Mouse (Mus musculus) lung, embryonic 16.5 days (tissue): ENCODE measurements around the gene Ugt1a10. TPM values are rescaled to one million over a fixed set of nuclear protein-coding genes. Genes with fewer than 3 reads are reported as not detected.

Experiments
- ATAC-seq: fragments of 200-750 bp; cut with Nextera tagmentation; 2 replicates; pipeline ENCODE4 v1.8.0; 2017; ENCODE audit warnings: low read depth, mild to moderate bottlenecking, moderate library complexity
- H3K27ac ChIP-seq: fragments of 300-500 bp; sonication (generic); 2 replicates; pipeline ENCODE4 v1.5.1; 2014; ENCODE audit warnings: mild to moderate bottlenecking, control low read depth, low read length
- H3K27me3 ChIP-seq: fragments of 300-500 bp; sonication (generic); 2 replicates; pipeline ENCODE4 v1.6.1; 2014; ENCODE audit warnings: low read depth, low read length, mixed read lengths; ENCODE audit not compliant: control insufficient read depth, insufficient read depth
- H3K36me3 ChIP-seq: fragments of 300-500 bp; sonication (generic); 2 replicates; pipeline ENCODE4 v1.6.1; 2014; ENCODE audit warnings: low read length; ENCODE audit not compliant: control insufficient read depth, insufficient read depth
- H3K4me1 ChIP-seq: fragments of 300-500 bp; sonication (generic); replicated peaks from 2 replicates; pipeline ENCODE4 v1.6.1; 2014; ENCODE audit warnings: low read length, mixed read lengths; ENCODE audit not compliant: control insufficient read depth, insufficient read depth
- H3K4me2 ChIP-seq: fragments of 300-500 bp; sonication (generic); 2 replicates; pipeline ENCODE4 v1.6.1; 2014; ENCODE audit warnings: low read depth, low read length, control low read depth
- H3K4me3 ChIP-seq: fragments of 300-500 bp; sonication (generic); 2 replicates; pipeline ENCODE4 v1.5.1; 2014; ENCODE audit warnings: mild to moderate bottlenecking, low read length, control low read depth
- H3K9ac ChIP-seq: fragments of 300-500 bp; sonication (generic); 2 replicates; pipeline ENCODE4 v1.6.1; 2014; ENCODE audit warnings: low read length, control low read depth
- H3K9me3 ChIP-seq: fragments of 300-500 bp; sonication (generic); 2 replicates; pipeline ENCODE4 v1.6.1; 2016; ENCODE audit warnings: low read length; ENCODE audit not compliant: control insufficient read depth
- WGBS: fragments of 180-500 bp; shearing (Covaris S2); extraction: QIAGEN DNeasy Blood & Tissue Kit; methylation state at CpG from one replicate; pipeline ENCODE4 v1.1.7; 2014; 5-methylcytosine and 5-hydroxymethylcytosine counted together
- polyA plus RNA-seq: library from polyadenylated mRNA; unstranded; fragments of >200 nt; fragmentation: Nextera tagmentation; extraction: Ambion mirVana; gene quantifications from 2 replicates; pipeline ENCODE4 v1.2.1, GENCODE M21; 2015

Gene Ugt1a10
- polyA plus RNA-seq, 1 experiment from 2014 or later: not detected

GRCm38 (mm10) chr1:88228121-88228520 lies 172.9 kb downstream of the Ugt1a10 start:
- WGBS: 71% methylated on average over 7 of the region's 7 CpGs
- H3K4me3 ChIP-seq: no peak overlapping the region
- H3K36me3 ChIP-seq: no peaks in the 10 kb centered on the region
- no peak for ATAC-seq
- no peak overlapping the region for H3K27ac ChIP-seq
- no peak overlapping the region for H3K4me2 ChIP-seq
- H3K4me1 ChIP-seq: no peaks in the 10 kb centered on the region
- H3K27me3 ChIP-seq: no peaks in the 10 kb centered on the region
- H3K9me3 ChIP-seq: peaks cover 63% of the 10 kb centered on the region
- H3K9ac ChIP-seq: no peak overlapping the region

GRCm38 (mm10) chr1:88229566-88229965 lies 174.4 kb downstream of the Ugt1a10 start:
- Histone ChIP-seq H3K27ac (no peak overlapping the region), H3K27me3 (no peaks in the 10 kb centered on the region), H3K9ac (no peak overlapping the region), H3K4me2 (no peak overlapping the region), H3K9me3 (peaks cover 75% of the 10 kb centered on the region), H3K36me3 (no peaks in the 10 kb centered on the region), H3K4me3 (no peak overlapping the region), H3K4me1 (no peaks in the 10 kb centered on the region)
- 74% methylated on average over 3 of the region's 3 CpGs for WGBS
- ATAC-seq: no peak

GRCm38 (mm10) chr1:88229986-88230385 lies 174.8 kb downstream of the Ugt1a10 start:
- Histone ChIP-seq H3K4me1 (no peaks in the 10 kb centered on the region), H3K9me3 (peaks cover 78% of the 10 kb centered on the region), H3K36me3 (no peaks in the 10 kb centered on the region), H3K9ac (no peak overlapping the region), H3K27ac (no peak overlapping the region), H3K27me3 (no peaks in the 10 kb centered on the region), H3K4me2 (no peak overlapping the region), H3K4me3 (no peak overlapping the region)
- ATAC-seq: no peak
- WGBS: 76% methylated on average over 5 of the region's 5 CpGs

GRCm38 (mm10) chr1:88230421-88230820 lies 175.2 kb downstream of the Ugt1a10 start:
- no peak overlapping the region for H3K4me2 ChIP-seq
- no peaks in the 10 kb centered on the region for H3K27me3 ChIP-seq
- H3K36me3 ChIP-seq: no peaks in the 10 kb centered on the region
- 71% methylated on average over 7 of the region's 7 CpGs for WGBS
- peaks cover 80% of the 10 kb centered on the region for H3K9me3 ChIP-seq
- no peak overlapping the region for H3K4me3 ChIP-seq
- no peaks in the 10 kb centered on the region for H3K4me1 ChIP-seq
- ATAC-seq: no peak
- H3K27ac ChIP-seq: no peak overlapping the region
- H3K9ac ChIP-seq: no peak overlapping the region

GRCm38 (mm10) chr1:88230981-88231802 lies 176.0 kb downstream of the Ugt1a10 start:
- Histone ChIP-seq H3K9ac (no peak overlapping the region), H3K36me3 (no peaks in the 10 kb centered on the region), H3K27me3 (no peaks in the 10 kb centered on the region), H3K27ac (no peak overlapping the region), H3K4me2 (no peak overlapping the region), H3K4me3 (no peak overlapping the region), H3K9me3 (peaks cover 80% of the 10 kb centered on the region), H3K4me1 (no peaks in the 10 kb centered on the region)
- 70% methylated on average over 6 of the region's 6 CpGs for WGBS
- ATAC-seq: no peak

- 63% methylated on average over 7 of the region's 7 CpGs for WGBS
- no peak overlapping the region for H3K27ac ChIP-seq
- no peak overlapping the region for H3K4me3 ChIP-seq
- H3K27me3 ChIP-seq: no peaks in the 10 kb centered on the region
- no peaks in the 10 kb centered on the region for H3K36me3 ChIP-seq
- H3K4me1 ChIP-seq: no peaks in the 10 kb centered on the region
- H3K4me2 ChIP-seq: no peak overlapping the region
- peaks cover 78% of the 10 kb centered on the region for H3K9me3 ChIP-seq
- H3K9ac ChIP-seq: no peak overlapping the region
- no peak for ATAC-seq
Observed at GRCm38 (mm10) chr1:88231803-88232499, 176.8 kb downstream of the Ugt1a10 start.

- H3K36me3 ChIP-seq: no peaks in the 10 kb centered on the region
- H3K27me3 ChIP-seq: no peaks in the 10 kb centered on the region
- peaks cover 84% of the 10 kb centered on the region for H3K9me3 ChIP-seq
- no peak overlapping the region for H3K4me3 ChIP-seq
- no peak overlapping the region for H3K9ac ChIP-seq
- H3K4me1 ChIP-seq: no peaks in the 10 kb centered on the region
- 52% methylated on average over 3 of the region's 3 CpGs for WGBS
- no peak for ATAC-seq
- no peak overlapping the region for H3K27ac ChIP-seq
- H3K4me2 ChIP-seq: no peak overlapping the region
Observed at GRCm38 (mm10) chr1:88232664-88233380, 177.6 kb downstream of the Ugt1a10 start.

- Histone ChIP-seq H3K27ac (no peak overlapping the region), H3K27me3 (no peaks in the 10 kb centered on the region), H3K36me3 (no peaks in the 10 kb centered on the region), H3K4me1 (no peaks in the 10 kb centered on the region), H3K9me3 (peaks cover 84% of the 10 kb centered on the region), H3K4me3 (no peak overlapping the region), H3K4me2 (no peak overlapping the region), H3K9ac (no peak overlapping the region)
- 64% methylated on average over 14 of the region's 14 CpGs for WGBS
- ATAC-seq: no peak
Observed at GRCm38 (mm10) chr1:88233421-88234247, 178.4 kb downstream of the Ugt1a10 start.
